Mouse (Mus musculus) heart, adult 2 months (tissue): ENCODE measurements around the gene Fbln1. TPM values are rescaled to one million over a fixed set of nuclear protein-coding genes. Genes with fewer than 3 reads are reported as not detected.

ENCODE experiments used
- DNase-seq, 2 experiments: peaks; one replicate each; pipeline ENCODE4 v3.0.0; 2021
- H3K27ac ChIP-seq: fragments of 200-600 bp; 2 replicates; pipeline ENCODE4 v1.8.1; 2022
- H3K27me3 ChIP-seq: fragments of 200-500 bp; 2 replicates; pipeline ENCODE4 v1.6.1; 2012; ENCODE audit warnings: mild to moderate bottlenecking, low read length, inconsistent platforms, mixed read lengths; ENCODE audit not compliant: control insufficient read depth, insufficient read depth
- H3K36me3 ChIP-seq: fragments of 200-500 bp; 2 replicates; pipeline ENCODE4 v1.6.1; 2012; ENCODE audit warnings: low read length, inconsistent platforms; ENCODE audit not compliant: control insufficient read depth, insufficient read depth
- H3K4me1 ChIP-seq: fragments of 200-500 bp; 2 replicates; pipeline ENCODE4 v1.6.1; 2011; ENCODE audit warnings: low read length; ENCODE audit not compliant: control insufficient read depth, insufficient read depth
- H3K4me3 ChIP-seq: fragments of 200-600 bp; 2 replicates; pipeline ENCODE4 v1.8.1; 2022
- H3K79me2 ChIP-seq: fragments of 200-500 bp; replicated peaks from 2 replicates; pipeline ENCODE4 v1.6.1; 2012; ENCODE audit warnings: mild to moderate bottlenecking, inconsistent platforms, low read length, moderate library complexity, mixed read lengths; ENCODE audit not compliant: control insufficient read depth, insufficient read depth
- H3K9ac ChIP-seq: fragments of 200-500 bp; 2 replicates; pipeline ENCODE4 v1.6.1; 2012; ENCODE audit warnings: low read depth, mild to moderate bottlenecking, control low read depth, inconsistent platforms, low read length, mixed read lengths
- CTCF ChIP-seq: fragments of 200-600 bp; IDR thresholded peaks from 2 replicates; pipeline ENCODE4 v1.8.1; 2022; ENCODE audit warnings: antibody characterized with exemption, mild to moderate bottlenecking, moderate library complexity
- EP300 ChIP-seq: fragments of 200-500 bp; IDR thresholded peaks from 2 replicates; pipeline ENCODE4 v1.6.1; 2011; ENCODE audit warnings: low read depth, low read length, control low read depth; ENCODE audit not compliant: insufficient read depth
- POLR2A ChIP-seq: fragments of 200-500 bp; IDR thresholded peaks from 2 replicates; pipeline ENCODE4 v1.6.1; 2011; ENCODE audit warnings: mild to moderate bottlenecking, low read depth, low read length, control low read depth; ENCODE audit not compliant: insufficient read depth
- WGBS: fragments of 180-500 bp; shearing (Covaris S2); methylation state at CpG from one replicate; pipeline ENCODE4 v1.1.7; 2018; 5-methylcytosine and 5-hydroxymethylcytosine counted together
- intact Hi-C: fragments of 180-260 bp; cut with DNase I; formaldehyde crosslinking; loops from one replicate; pipeline ENCODE4 v1.15.1; 2025
- polyA plus RNA-seq: library from polyadenylated mRNA; depleted of rRNA; stranded (reverse); fragments of >200 nt; gene quantifications from 2 replicates; pipeline ENCODE4 v1.2.3, GENCODE M21; 2012
- total RNA-seq, 2 experiments: library from RNA; stranded (reverse); gene quantifications; 2 replicates each; pipeline ENCODE4 v1.2.3; 2021

Fbln1 gene
- total and polyA plus RNA-seq, 3 experiments: 88.9 to 174 (median 96.1) TPM

DNA sequence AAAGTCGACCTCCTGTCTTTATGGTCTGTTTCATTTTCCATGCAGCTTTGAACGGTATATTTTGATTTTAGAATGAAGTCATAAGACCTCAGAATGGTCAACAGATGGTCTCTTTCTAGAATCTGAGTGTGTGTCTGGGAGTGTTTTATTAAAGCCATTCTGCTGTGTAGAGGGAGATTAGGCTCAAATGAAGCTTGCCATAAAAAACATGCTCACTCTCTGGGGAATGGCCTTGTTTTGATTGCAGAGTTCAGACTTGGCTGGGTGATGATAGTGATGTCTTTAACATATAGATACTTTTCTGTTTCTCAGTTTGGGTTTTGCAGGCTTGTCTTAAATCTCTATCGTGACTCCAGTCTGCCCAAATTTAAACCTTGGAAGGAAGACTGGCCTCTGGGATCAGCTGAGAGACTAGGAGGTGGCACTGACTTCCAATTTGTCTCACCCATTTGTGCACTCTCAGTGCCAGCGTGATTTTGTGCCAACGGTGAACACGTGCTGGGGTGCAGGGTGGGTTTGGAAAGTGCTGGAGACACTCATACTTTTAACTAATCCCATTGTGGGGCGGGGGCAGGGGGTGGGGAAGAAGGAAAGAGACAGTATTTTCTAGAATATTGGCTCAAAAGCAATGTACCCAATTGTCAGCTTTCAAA, 26.1 kb upstream of the Fbln1 start:
- 56% methylated on average over 7 of the region's 7 CpGs for WGBS
- H3K27ac ChIP-seq: peak overlapping the region; percentile 57
- DNase-seq: peak in 1 of 2 experiments; percentile 28

DNA sequence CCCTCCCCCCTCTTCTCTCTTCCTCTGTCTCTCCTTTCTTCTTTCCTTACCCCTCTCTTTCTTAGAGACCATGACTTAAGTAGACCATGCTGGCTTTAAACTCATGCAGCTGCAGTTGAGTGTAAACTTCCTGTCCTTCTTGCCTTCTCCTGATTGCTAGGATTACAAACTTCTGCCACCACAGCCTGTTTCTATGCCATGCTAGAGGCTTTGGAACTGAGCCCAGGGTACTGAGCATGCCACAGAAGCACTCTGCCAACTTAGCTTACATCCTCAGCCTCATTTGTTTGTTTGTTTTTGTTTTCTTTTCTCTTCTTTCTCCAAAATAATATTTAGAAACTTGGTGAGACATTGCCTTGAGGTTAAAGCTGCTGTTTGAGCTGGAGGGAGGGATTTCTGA, 25.4 kb upstream of the Fbln1 start:
- TF ChIP-seq EP300 (no peak), CTCF (no peak), POLR2A (no peak)
- Histone ChIP-seq H3K27me3 (no peaks in the 10 kb centered on the region), H3K27ac (no peak overlapping the region; the same call in 1 of the 2 replicates), H3K9ac (no peak overlapping the region), H3K4me3 (no peak overlapping the region), H3K79me2 (no peaks in the 10 kb centered on the region), H3K4me1 (peaks cover 6% of the 10 kb centered on the region), H3K36me3 (peaks cover 3% of the 10 kb centered on the region; the same call in 1 of the 2 replicates)
- no peak for DNase-seq
- intact Hi-C loops: no loop called here

More for the DNA sequence above, 26.1 kb upstream of the Fbln1 start:
- no peaks in the 10 kb centered on the region for H3K79me2 ChIP-seq
- intact Hi-C loops: no loop called here
- H3K9ac ChIP-seq: no peak overlapping the region
- no peak overlapping the region for H3K4me3 ChIP-seq
- peaks cover 6% of the 10 kb centered on the region for H3K4me1 ChIP-seq
- H3K36me3 ChIP-seq: peaks cover 3% of the 10 kb centered on the region; the same call in 1 of the 2 replicates
- TF ChIP-seq POLR2A (no peak), CTCF (no peak), EP300 (no peak)
- H3K27me3 ChIP-seq: no peaks in the 10 kb centered on the region

GRCm38 (mm10) chr15:85182063-85182462, 23.7 kb upstream of the Fbln1 start:
- Histone ChIP-seq H3K79me2 (no peaks in the 10 kb centered on the region), H3K4me1 (peaks cover 8% of the 10 kb centered on the region), H3K9ac (no peak overlapping the region), H3K27ac (no peak overlapping the region), H3K36me3 (peaks cover 3% of the 10 kb centered on the region; the same call in 1 of the 2 replicates), H3K27me3 (no peaks in the 10 kb centered on the region), H3K4me3 (no peak overlapping the region)
- intact Hi-C loops: no loop called here
- 80% methylated on average over 4 of the region's 4 CpGs for WGBS
- TF ChIP-seq EP300 (no peak), CTCF (no peak), POLR2A (no peak)
- peak in 1 of 2 experiments; percentile 35 for DNase-seq

- Histone ChIP-seq H3K4me1 (peaks cover 3% of the 10 kb centered on the region), H3K9ac (no peak overlapping the region), H3K36me3 (no peaks in the 10 kb centered on the region), H3K4me3 (no peak overlapping the region), H3K79me2 (no peaks in the 10 kb centered on the region), H3K27ac (no peak overlapping the region), H3K27me3 (no peaks in the 10 kb centered on the region)
- WGBS: 15% methylated on average over 7 of the region's 7 CpGs
- DNase-seq: peak in 1 of 2 experiments; percentile 49
- TF ChIP-seq CTCF (no peak), POLR2A (no peak), EP300 (no peak)
- intact Hi-C loops: no loop called here
Measured at GRCm38 (mm10) chr15:85186916-85187315, 18.8 kb upstream of the Fbln1 start.

DNA sequence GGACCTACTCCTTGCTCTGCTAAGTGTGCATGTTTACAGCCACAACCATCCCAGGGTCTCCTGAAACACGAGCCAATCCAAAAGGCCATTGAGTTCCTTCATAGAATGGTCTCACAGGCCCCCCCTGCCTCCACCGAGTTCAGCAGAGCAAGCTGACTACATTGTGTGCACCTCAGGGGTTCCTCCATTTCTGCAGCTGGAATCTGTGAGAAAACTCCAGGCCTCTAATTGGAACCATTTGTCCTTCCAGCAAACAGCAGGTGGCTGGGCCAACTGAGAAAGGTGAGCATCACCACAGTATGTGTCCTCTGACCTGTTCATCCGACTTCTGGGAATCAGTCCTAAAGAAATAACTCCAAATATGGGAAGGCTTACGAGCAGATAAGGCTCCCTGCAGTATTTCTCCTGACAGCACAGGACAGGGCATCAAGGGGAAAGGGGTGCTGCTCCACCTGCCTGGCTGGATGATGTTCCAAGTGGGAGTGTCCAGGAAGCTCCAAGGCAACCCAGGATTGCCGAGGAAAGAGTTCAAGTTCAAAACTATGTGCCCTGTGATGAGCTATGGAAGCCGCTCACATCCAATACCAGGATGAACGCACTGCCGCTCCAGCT, 17.5 kb upstream of the Fbln1 start:
- H3K27ac ChIP-seq: no peak overlapping the region
- 56% methylated on average over 8 of the region's 8 CpGs for WGBS

DNA sequence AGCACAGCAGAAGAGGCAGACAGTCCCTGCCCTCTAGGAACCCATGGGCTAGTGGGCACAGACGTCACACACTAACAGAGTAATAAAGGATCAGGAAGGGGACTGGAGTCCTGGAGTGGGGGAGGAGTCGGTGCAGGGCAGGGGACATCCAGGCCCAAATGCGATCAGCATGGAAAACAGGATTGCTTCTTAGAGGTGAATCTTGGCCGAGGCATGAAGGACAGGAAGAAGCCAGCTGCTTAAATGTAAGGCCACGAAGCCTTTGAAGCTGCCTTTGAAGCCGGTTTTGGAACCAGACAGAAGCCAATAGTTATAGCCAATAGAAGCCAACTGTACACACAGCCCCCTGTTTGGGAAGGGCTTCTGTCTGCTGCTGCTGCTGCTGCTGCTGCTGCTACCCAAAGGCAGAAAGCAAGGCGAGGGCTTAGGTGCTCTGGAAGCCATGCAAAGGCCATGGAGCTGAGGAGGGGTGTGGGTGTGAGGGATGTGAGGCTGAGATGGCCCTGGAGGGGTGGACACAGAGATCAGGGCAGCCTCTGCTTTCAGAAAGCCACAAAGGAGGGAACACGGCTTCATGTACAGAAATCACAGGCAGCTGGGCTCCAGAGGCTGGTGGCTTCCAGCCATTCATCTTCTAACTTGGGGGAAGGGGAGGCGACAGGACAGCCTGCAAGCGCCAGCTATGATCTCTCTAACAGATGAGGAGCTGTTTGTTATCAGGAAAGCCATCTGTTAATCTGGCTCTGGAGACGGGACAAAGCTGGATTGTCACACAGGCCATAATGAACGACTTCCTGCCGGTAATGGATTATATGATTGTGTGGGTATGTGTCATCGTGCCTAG, 5.1 kb upstream of the Fbln1 start:
- Histone ChIP-seq H3K4me3 (no peak overlapping the region), H3K27me3 (peaks cover under 1% of the 10 kb centered on the region; the same call in 1 of the 2 replicates), H3K36me3 (no peaks in the 10 kb centered on the region), H3K4me1 (peaks cover 2% of the 10 kb centered on the region; the same call in 1 of the 2 replicates), H3K9ac (no peak overlapping the region), H3K79me2 (no peaks in the 10 kb centered on the region), H3K27ac (no peak overlapping the region)
- no peak for DNase-seq
- 47% methylated on average over 14 of the region's 14 CpGs for WGBS
- 0 out of 2 replicates have a peak, but pooled peaks have one; percentile 21 for TF ChIP-seq EP300
- no peak for TF ChIP-seq CTCF
- intact Hi-C loops: no loop called here

More for the DNA sequence above, 17.5 kb upstream of the Fbln1 start:
- H3K4me1 ChIP-seq: peaks cover 3% of the 10 kb centered on the region
- H3K9ac ChIP-seq: no peak overlapping the region
- DNase-seq: no peak
- no peaks in the 10 kb centered on the region for H3K79me2 ChIP-seq
- no peaks in the 10 kb centered on the region for H3K36me3 ChIP-seq
- H3K4me3 ChIP-seq: no peak overlapping the region
- no peaks in the 10 kb centered on the region for H3K27me3 ChIP-seq
- TF ChIP-seq POLR2A: no peak
- TF ChIP-seq EP300: no peak
- no peak for TF ChIP-seq CTCF
- intact Hi-C loops: no loop called here
